Mouse (Mus musculus): Measurements from ENCODE around the gene Trp53tg5.

- TF ChIP-seq CTCF (IDR thresholded peaks at IDR 0.05) (no peak), EP300 (IDR thresholded peaks at IDR 0.05) (no peak)
These were observed 32.3 kb upstream of the Trp53tg5 start for GRCm38 (mm10) chr2:164505619-164506347.

Data from lung, postnatal 0 days (tissue).